Mouse (Mus musculus) heart, postnatal 0 days (tissue): Measurements from ENCODE around the gene Filip1. TPM values are rescaled to one million over a fixed set of nuclear protein-coding genes. Genes with fewer than 3 reads are reported as not detected.

Experiments used
- ATAC-seq: fragments of 200-750 bp; cut with Nextera tagmentation; 2 replicates; pipeline ENCODE4 v1.8.0; 2017; ENCODE audit warnings: low read depth, moderate number of reproducible peaks, moderate library complexity; ENCODE audit not compliant: insufficient read depth
- DNase-seq: peaks from one replicate; pipeline ENCODE4 v3.0.0-alpha.2; 2016; ENCODE audit warnings: low spot score
- H3K27ac ChIP-seq: fragments of 300-500 bp; sonication (generic); 2 replicates; pipeline ENCODE4 v1.5.1; 2014; ENCODE audit warnings: low read depth, mild to moderate bottlenecking
- H3K27me3 ChIP-seq: fragments of 300-500 bp; sonication (generic); 2 replicates; pipeline ENCODE4 v1.6.1; 2014; ENCODE audit warnings: low read length, mixed read lengths; ENCODE audit not compliant: control insufficient read depth, insufficient read depth
- H3K36me3 ChIP-seq: fragments of 300-500 bp; sonication (generic); replicated peaks from 2 replicates; pipeline ENCODE4 v1.6.1; 2014; ENCODE audit warnings: low read length, mixed read lengths; ENCODE audit not compliant: control insufficient read depth, insufficient read depth
- H3K4me1 ChIP-seq: fragments of 300-500 bp; sonication (generic); 2 replicates; pipeline ENCODE4 v1.6.1; 2014; ENCODE audit warnings: antibody characterized with exemption; ENCODE audit not compliant: control insufficient read depth, insufficient read depth
- H3K4me2 ChIP-seq: fragments of 300-500 bp; sonication (generic); 2 replicates; pipeline ENCODE4 v1.6.1; 2014; ENCODE audit warnings: low read depth, mild to moderate bottlenecking, low read length, moderate library complexity
- H3K4me3 ChIP-seq: fragments of 300-500 bp; sonication (generic); 2 replicates; pipeline ENCODE4 v1.5.1; 2014; ENCODE audit warnings: low read depth, low read length
- H3K9ac ChIP-seq: fragments of 300-500 bp; sonication (generic); replicated peaks from 2 replicates; pipeline ENCODE4 v1.6.1; 2014; ENCODE audit warnings: low read depth, low read length, mixed read lengths
- H3K9me3 ChIP-seq: fragments of 300-500 bp; sonication (generic); replicated peaks from 2 replicates; pipeline ENCODE4 v1.6.1; 2016; ENCODE audit warnings: low read length; ENCODE audit not compliant: control insufficient read depth
- CTCF ChIP-seq: IDR thresholded peaks from 2 replicates; pipeline ENCODE4 v1.5.1; 2016; ENCODE audit warnings: antibody characterized with exemption, control low read depth, low read depth
- EP300 ChIP-seq: IDR thresholded peaks from 2 replicates; pipeline ENCODE4 v1.6.1; 2016; ENCODE audit warnings: antibody characterized with exemption, low read depth
- WGBS: fragments of 180-500 bp; shearing (Covaris S2); extraction: QIAGEN DNeasy Blood & Tissue Kit; methylation state at CpG from one replicate; pipeline ENCODE4 v1.1.7; 2014; 5-methylcytosine and 5-hydroxymethylcytosine counted together
- polyA plus RNA-seq: library from polyadenylated mRNA; unstranded; fragments of >200 nt; fragmentation: Nextera tagmentation; extraction: Ambion mirVana; gene quantifications from 2 replicates; pipeline ENCODE4 v1.2.1, GENCODE M21; 2015
- total RNA-seq: library from RNA; depleted of rRNA; stranded (reverse); fragments of >200 nt; gene quantifications from 2 replicates; pipeline ENCODE4 v1.2.3, GENCODE M21; 2014; ENCODE audit warnings: low replicate concordance

The Filip1 gene
- total and polyA plus RNA-seq, 2 experiments from 2014 or later = 27.4 to 39.0 TPM

DNA sequence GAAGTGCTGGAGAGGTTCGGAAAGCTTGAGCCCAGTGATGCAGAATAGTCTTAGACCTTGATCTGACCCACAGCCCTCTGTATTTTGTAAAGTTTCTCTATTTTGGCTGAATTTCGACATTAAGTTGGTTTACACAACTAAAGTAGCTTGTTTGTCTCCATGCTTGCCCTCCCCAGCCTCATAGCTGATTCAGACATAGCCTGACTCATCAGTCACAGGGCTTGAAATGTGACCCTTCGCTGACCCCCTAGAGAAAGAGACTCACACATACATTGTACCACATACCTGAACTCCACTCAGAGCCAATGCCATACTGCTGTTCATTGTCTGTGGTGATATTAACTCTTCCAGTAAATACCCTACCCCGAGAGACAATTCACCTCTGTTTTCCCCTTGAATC, 19.6 kb downstream of the Filip1 start:
- DNase-seq (no peak), ATAC-seq (no peak)
- TF ChIP-seq EP300 = no peak
- TF ChIP-seq CTCF = no peak
- Histone ChIP-seq H3K4me2 (no peak overlapping the region), H3K9me3 (no peaks in the 10 kb centered on the region), H3K36me3 (no peaks in the 10 kb centered on the region), H3K9ac (no peak overlapping the region), H3K27ac (no peak overlapping the region), H3K4me1 (no peaks in the 10 kb centered on the region), H3K27me3 (no peaks in the 10 kb centered on the region), H3K4me3 (no peak overlapping the region)
- WGBS = 77% methylated on average over 4 of the region's 4 CpGs

DNA sequence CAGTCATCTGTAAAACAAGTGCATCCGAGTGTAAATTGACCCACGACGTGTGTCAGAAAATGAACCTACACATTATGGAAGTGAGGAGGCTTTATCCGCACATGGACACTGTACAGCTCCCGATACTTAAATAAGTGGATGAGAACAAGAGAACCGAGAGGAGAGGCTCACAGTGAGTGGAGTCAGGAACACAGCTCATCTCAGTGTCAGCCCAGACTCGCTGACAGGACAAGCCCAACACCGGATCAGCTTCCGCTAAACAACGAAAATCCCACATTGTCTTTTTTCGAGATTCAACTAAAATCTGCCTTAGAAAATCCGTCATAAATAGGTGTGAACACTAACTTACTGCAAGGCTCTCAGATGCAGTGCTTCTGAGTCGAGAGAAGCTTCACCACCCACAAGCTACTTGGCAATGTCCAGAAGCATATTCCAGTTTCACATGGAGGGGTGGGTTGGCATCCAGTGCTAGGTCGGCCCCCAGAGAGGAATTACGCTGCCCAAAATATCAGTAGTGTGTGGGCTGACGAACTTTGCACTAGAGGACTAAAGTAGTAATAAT, 22.1 kb downstream of the Filip1 start:
- Histone ChIP-seq H3K27me3 (no peaks in the 10 kb centered on the region), H3K4me1 (no peaks in the 10 kb centered on the region), H3K9me3 (no peaks in the 10 kb centered on the region), H3K36me3 (no peaks in the 10 kb centered on the region), H3K9ac (no peak overlapping the region; the same call in 1 of the 2 replicates), H3K4me3 (no peak overlapping the region), H3K4me2 (peak overlapping the region; percentile 34), H3K27ac (no peak overlapping the region)
- WGBS = 34% methylated on average over 16 of the region's 16 CpGs
- no peak for TF ChIP-seq EP300
- TF ChIP-seq CTCF = no peak
- ATAC-seq (no peak; the same call in 1 of the 2 replicates), DNase-seq (peak; percentile 18)

DNA sequence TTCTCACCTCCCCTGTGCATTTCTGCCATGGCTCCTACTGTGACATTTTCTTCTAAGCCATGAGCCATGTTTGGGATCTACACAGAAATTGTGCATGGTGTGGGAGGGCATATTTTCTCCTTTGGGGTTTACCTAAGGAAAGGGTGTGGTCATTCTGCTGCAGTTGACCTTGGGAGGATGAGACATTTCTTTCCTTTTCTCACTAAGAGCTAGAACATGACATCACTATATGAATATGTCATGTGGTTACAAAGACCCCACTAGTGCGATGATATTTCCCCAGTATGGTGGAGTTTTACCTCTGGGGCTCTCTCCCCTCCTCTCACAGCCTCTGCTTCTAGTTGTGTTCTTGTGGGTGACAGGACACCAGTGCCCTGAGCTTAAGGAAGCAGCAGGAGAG, 22.9 kb downstream of the Filip1 start:
- H3K27me3 ChIP-seq = no peaks in the 10 kb centered on the region
- TF ChIP-seq CTCF = no peak
- no peak for TF ChIP-seq EP300
- WGBS = 42% methylated on average over 1 of the region's 1 CpGs
- H3K9me3 ChIP-seq = no peaks in the 10 kb centered on the region
- ATAC-seq = no peak
- no peak overlapping the region for H3K4me2 ChIP-seq
- H3K36me3 ChIP-seq = no peaks in the 10 kb centered on the region
- no peak overlapping the region for H3K4me3 ChIP-seq
- DNase-seq = no peak
- no peak overlapping the region for H3K27ac ChIP-seq
- no peak overlapping the region for H3K9ac ChIP-seq
- no peaks in the 10 kb centered on the region for H3K4me1 ChIP-seq

DNA sequence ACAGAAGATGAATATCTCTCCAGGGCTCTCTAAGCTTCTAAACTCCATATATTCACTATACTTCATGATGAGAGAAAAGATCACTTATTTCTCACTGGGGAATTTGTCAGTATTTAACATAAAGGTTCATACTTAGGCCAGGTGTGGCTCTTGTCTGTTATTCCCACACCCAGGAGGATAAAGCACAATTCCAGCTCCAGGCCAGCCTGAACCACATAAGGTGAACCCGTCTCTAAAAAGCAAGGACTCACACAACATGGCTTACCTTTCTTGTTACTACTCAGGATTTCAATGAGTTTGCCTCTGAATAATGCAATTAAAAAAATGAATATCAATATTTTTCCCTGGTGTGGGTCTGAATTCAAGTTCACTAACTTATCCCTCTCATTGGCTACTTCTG, 23.6 kb downstream of the Filip1 start:
- no peak overlapping the region for H3K4me2 ChIP-seq
- no peak for ATAC-seq
- H3K9ac ChIP-seq = no peak overlapping the region
- H3K4me1 ChIP-seq = no peaks in the 10 kb centered on the region
- no peaks in the 10 kb centered on the region for H3K36me3 ChIP-seq
- no peak for DNase-seq
- TF ChIP-seq EP300 (no peak), CTCF (no peak)
- no peaks in the 10 kb centered on the region for H3K27me3 ChIP-seq
- H3K9me3 ChIP-seq = no peaks in the 10 kb centered on the region
- WGBS = 97% methylated on average over 1 of the region's 1 CpGs
- H3K4me3 ChIP-seq = no peak overlapping the region
- H3K27ac ChIP-seq = no peak overlapping the region

DNA sequence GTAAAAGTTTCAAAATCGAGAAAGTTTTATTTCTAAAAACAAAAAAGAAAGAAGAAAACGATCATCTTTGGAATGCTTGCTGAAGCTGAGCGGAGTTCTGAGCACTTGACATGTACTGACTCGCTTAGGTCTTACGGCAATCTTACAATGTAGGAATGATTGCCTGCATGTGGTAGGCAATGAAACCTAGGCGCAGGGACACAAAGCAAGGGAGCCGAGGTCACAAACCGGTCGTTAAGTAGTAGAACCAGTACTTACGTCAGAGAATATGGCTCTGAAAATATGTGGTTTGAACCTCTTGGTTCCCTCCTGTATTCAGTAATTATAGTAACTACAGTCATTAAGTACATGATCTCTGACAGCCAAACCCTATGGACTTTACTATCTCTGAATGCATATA, 29.4 kb downstream of the Filip1 start:
- ATAC-seq (no peak), DNase-seq (no peak)
- Histone ChIP-seq H3K4me3 (no peak overlapping the region), H3K27ac (no peak overlapping the region), H3K9me3 (no peaks in the 10 kb centered on the region), H3K4me2 (no peak overlapping the region), H3K27me3 (no peaks in the 10 kb centered on the region), H3K4me1 (peaks cover 6% of the 10 kb centered on the region), H3K9ac (no peak overlapping the region), H3K36me3 (no peaks in the 10 kb centered on the region)
- TF ChIP-seq CTCF = no peak
- no peak for TF ChIP-seq EP300
- WGBS = 84% methylated on average over 10 of the region's 10 CpGs

DNA sequence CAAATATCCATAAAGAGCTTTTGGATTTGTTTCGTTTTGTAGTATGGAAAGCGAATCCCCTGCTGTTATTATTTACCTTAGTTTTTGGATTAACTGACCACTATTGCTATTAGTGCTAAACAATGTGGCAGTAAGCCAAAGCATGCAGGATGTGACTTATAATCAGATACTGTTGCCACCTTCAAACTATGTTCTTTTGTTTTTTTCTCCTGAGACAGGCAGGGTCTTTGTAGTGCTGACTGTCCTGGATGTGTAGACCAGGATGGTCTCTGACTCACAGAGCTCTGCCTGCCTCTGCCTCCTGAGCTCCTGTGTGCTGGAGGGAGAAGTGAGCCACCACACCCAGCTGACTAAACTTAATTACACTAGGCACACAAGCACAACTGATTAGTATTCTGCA, 33.4 kb downstream of the Filip1 start:
- no peak overlapping the region for H3K27ac ChIP-seq
- DNase-seq = no peak
- TF ChIP-seq CTCF (no peak), EP300 (no peak)
- H3K4me2 ChIP-seq = no peak overlapping the region
- no peak for ATAC-seq
- WGBS = 78% methylated on average over 2 of the region's 2 CpGs
- no peaks in the 10 kb centered on the region for H3K9me3 ChIP-seq
- peaks cover 21% of the 10 kb centered on the region for H3K4me1 ChIP-seq
- H3K36me3 ChIP-seq = no peaks in the 10 kb centered on the region
- no peaks in the 10 kb centered on the region for H3K27me3 ChIP-seq
- no peak overlapping the region for H3K4me3 ChIP-seq
- no peak overlapping the region for H3K9ac ChIP-seq
